Mouse (Mus musculus): ENCODE data around the gene Dhrs7. TPM values are rescaled to one million over a fixed set of nuclear protein-coding genes. Genes with fewer than 3 reads are reported as not detected.

The Dhrs7 gene
- polyA plus RNA-seq, 1 experiment = not detected

DNA sequence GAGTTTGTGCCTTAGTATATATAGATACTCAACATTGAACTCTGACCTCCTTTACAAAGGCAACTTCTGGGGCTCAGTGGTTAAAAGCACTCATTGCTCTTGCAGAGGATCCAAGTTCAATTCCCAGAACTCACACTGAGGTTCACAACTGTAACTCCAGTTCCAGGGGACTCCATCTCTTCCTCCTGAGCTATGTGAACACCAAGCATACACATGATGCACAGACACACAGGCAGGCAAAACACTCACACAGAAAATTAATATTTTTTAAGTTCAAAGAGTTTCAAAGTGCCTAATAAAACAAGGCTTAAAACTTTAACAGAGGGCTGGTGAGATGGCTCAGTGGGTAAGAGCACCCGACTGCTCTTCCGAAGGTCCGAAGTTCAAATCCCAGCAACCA is 18.9 kb upstream of the Dhrs7 start:
- 100% methylated on average over 3 of the region's 3 CpGs for WGBS
- TF ChIP-seq CTCF (IDR thresholded peaks at IDR 0.05; ENCODE audit: insufficient read depth, low read depth, low read length) = no peak
- TF ChIP-seq POLR2A (IDR thresholded peaks at IDR 0.05; ENCODE audit: insufficient read depth, low read depth, low read length) = no peak
- no peaks in the 10 kb centered on the region for H3K4me1 ChIP-seq (ENCODE audit: control insufficient read depth, insufficient read depth, low read length)
- H3K27ac ChIP-seq (ENCODE audit: insufficient read depth, low read depth, low read length) = no peak overlapping the region
- H3K4me3 ChIP-seq (ENCODE audit: insufficient read depth, low read depth, low read length) = no peak overlapping the region

DNA sequence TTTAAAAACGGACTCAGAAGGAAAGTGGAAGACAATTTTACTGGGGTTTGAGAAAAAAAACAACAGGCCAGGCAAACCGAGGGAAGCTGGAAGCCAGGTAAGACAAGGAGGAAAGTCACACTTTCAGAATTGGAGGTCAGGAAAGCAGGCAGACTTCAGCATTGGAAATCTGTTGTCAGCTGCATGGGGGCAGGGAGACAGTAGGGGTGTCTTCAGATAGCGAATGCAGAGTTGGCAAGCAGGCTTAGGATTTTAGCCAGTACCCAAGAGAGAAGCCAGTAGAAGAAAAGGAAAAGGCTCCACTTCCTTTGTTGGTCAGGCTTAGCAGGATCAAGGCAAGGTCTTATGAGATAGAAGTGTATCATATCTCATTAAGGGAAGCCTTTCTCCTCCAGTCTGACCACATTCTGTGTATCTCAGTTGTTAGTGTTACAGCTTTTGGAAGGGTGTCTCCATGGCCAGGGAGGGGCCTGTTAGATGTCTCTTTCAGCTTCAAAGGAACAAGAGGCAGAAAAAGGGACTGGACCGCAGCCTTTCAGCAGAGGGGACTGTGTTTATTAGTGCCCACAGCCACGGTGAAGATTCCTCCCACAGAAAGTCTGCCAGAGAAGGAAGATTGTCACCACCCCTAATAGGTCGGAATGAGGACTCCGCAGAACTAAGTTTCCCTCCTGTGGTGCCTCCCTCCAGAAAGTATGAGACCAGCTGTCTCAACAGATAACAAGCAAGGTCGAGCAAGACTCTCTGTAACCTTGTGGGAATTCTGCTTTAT is 18.0 kb upstream of the Dhrs7 start:
- no peak overlapping the region for H3K4me3 ChIP-seq (ENCODE audit: insufficient read depth, low read depth, low read length)
- 69% methylated on average over 8 of the region's 8 CpGs for WGBS
- TF ChIP-seq POLR2A (IDR thresholded peaks at IDR 0.05; ENCODE audit: insufficient read depth, low read depth, low read length) (no peak), CTCF (IDR thresholded peaks at IDR 0.05; ENCODE audit: insufficient read depth, low read depth, low read length) (no peak)
- H3K27ac ChIP-seq (ENCODE audit: insufficient read depth, low read depth, low read length) = no peak overlapping the region
- no peaks in the 10 kb centered on the region for H3K4me1 ChIP-seq (ENCODE audit: control insufficient read depth, insufficient read depth, low read length)

DNA sequence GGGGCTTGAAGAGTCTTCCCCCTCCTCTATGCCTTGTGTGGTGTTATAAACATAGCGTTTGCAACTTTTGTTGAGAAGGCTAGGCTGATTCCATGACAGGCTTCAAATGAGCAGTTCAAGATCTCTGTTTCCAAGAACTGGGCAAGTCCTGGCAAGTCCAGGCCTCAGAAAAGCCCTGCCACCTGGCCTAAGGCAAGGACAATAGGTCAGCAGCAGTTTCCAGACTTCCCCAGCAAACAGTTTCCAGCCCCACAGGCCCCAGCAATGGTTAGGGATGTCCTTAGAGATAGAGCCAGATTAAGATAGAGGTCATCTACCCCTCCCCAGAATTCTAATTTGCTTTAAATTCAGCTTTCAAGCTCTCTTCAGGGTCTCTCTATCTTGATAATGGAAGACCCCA is 17.2 kb upstream of the Dhrs7 start:
- Histone ChIP-seq H3K27ac (ENCODE audit: insufficient read depth, low read depth, low read length) (no peak overlapping the region), H3K4me3 (ENCODE audit: insufficient read depth, low read depth, low read length) (no peak overlapping the region), H3K4me1 (ENCODE audit: control insufficient read depth, insufficient read depth, low read length) (no peaks in the 10 kb centered on the region)
- 97% methylated on average over 1 of the region's 1 CpGs for WGBS
- no peak for TF ChIP-seq POLR2A (IDR thresholded peaks at IDR 0.05; ENCODE audit: insufficient read depth, low read depth, low read length)
- no peak for TF ChIP-seq CTCF (IDR thresholded peaks at IDR 0.05; ENCODE audit: insufficient read depth, low read depth, low read length)

DNA sequence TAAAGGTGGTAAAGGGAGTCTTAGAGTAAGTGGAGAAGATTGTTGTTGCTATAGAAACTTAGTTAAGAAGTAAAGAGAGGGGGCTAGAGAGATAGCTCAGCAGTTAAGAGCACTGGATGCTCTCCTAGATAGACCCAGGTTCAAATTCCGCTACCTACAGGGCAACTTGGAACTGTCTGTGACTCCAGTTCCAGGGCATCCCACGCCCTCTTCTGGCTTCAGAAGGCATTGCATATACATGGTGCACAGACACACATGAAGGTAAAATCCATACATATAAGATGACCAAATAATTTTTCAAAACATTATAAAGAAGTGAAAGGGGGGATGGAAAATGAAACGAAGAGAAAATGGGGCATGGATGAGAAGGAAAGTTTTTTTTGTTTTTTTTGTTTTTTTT is 14.9 kb upstream of the Dhrs7 start:
- no peak overlapping the region for H3K27ac ChIP-seq (ENCODE audit: insufficient read depth, low read depth, low read length)
- TF ChIP-seq CTCF (IDR thresholded peaks at IDR 0.05; ENCODE audit: insufficient read depth, low read depth, low read length) = no peak
- TF ChIP-seq POLR2A (IDR thresholded peaks at IDR 0.05; ENCODE audit: insufficient read depth, low read depth, low read length) = no peak
- H3K4me3 ChIP-seq (ENCODE audit: insufficient read depth, low read depth, low read length) = no peak overlapping the region
- 75% methylated on average over 3 of the region's 3 CpGs for WGBS
- no peaks in the 10 kb centered on the region for H3K4me1 ChIP-seq (ENCODE audit: control insufficient read depth, insufficient read depth, low read length)

DNA sequence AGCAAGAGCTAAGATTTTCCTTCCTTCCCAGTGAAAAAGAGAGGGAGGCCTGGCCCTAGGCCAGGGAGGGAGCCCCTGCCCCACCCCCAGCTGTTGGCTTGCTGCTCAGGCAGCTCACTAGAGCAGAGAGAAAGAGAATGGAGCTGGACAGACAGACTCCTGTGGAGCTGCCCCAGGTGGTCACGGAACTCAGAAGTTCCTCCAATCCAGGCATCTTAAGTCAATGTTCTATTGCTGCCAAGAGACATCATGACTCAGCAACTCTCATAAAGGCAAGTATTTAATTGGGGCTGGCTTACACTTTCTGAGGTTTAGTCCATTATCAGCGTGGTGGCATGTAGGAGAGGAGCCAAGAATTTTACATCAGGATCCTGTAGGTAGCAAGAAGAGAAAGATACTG is 10.1 kb upstream of the Dhrs7 start:
- TF ChIP-seq CTCF (IDR thresholded peaks at IDR 0.05; ENCODE audit: insufficient read depth, low read depth, low read length) (no peak), POLR2A (IDR thresholded peaks at IDR 0.05; ENCODE audit: insufficient read depth, low read depth, low read length) (no peak)
- WGBS = 50% methylated on average over 2 of the region's 2 CpGs
- H3K27ac ChIP-seq (ENCODE audit: insufficient read depth, low read depth, low read length) = no peak overlapping the region
- no peaks in the 10 kb centered on the region for H3K4me1 ChIP-seq (ENCODE audit: control insufficient read depth, insufficient read depth, low read length)
- H3K4me3 ChIP-seq (ENCODE audit: insufficient read depth, low read depth, low read length) = no peak overlapping the region

DNA sequence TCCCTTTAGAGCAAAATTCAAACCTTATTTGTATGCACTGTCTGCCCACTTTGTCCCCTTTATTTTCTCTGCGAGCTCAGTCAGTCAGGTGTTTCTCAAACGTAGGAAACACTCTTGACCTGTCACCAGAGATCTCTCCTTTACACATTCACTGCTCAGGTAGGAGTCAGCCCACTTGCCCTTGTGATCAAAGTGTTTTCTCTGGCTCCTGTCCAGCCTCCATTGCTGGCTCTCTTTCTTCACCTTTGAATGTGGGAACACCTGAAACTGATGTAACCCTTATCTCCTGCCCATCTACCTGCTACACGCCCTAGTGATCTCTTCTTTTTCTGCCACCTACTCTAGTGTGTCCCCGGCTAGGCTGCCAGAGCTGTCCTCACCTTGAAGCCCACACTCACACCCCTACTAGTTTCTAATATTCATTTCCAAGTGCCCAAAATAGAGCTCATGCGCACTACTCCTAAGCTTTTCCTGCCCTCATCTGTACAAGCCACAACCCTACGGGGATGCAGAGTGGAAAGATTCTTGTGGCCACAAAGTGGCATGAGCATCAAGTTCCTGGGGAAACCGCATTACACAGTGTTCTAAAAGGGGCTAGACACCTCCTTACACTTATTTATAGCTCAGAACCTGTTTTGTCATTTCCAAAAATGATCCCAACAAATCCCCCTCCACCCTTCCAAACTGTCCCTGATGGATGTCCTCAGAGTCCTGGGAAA is 9.5 kb upstream of the Dhrs7 start:
- Histone ChIP-seq H3K4me3 (ENCODE audit: insufficient read depth, low read depth, low read length) (no peak overlapping the region), H3K4me1 (ENCODE audit: control insufficient read depth, insufficient read depth, low read length) (no peaks in the 10 kb centered on the region), H3K27ac (ENCODE audit: insufficient read depth, low read depth, low read length) (no peak overlapping the region)
- TF ChIP-seq POLR2A (IDR thresholded peaks at IDR 0.05; ENCODE audit: insufficient read depth, low read depth, low read length) (no peak), CTCF (IDR thresholded peaks at IDR 0.05; ENCODE audit: insufficient read depth, low read depth, low read length) (no peak)
- WGBS = 63% methylated on average over 7 of the region's 7 CpGs

DNA sequence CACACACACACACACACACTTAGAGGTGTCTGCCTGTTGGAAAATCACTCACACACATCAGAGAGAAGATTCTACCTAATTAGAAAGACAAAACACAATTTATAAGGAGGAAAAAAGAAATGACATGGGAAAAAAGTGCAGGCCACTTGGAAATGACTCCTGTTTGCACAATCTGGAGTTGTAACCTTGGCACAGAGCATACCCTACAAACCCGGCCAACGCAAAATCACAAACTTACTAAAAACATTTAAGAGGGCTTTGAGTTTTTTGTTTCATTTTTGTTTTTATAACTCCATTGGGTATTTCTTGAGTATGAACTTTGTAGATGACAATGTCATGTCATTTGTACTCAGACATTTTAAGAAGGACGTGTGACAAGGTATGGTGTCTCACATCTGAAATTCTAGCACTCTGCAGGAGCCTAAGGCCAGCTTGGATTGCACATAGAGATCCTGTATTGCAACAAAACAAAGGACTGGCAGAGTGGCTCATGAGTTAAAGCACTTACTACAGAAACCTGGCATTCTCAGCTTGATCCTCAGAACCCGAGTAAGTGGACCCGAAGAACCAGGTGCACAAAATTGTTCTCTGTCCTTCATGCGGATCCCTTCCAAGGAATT is 6.9 kb upstream of the Dhrs7 start:
- Histone ChIP-seq H3K27ac (ENCODE audit: insufficient read depth, low read depth, low read length) (no peak overlapping the region), H3K4me3 (ENCODE audit: insufficient read depth, low read depth, low read length) (no peak overlapping the region), H3K4me1 (ENCODE audit: control insufficient read depth, insufficient read depth, low read length) (no peaks in the 10 kb centered on the region)
- TF ChIP-seq CTCF (IDR thresholded peaks at IDR 0.05; ENCODE audit: insufficient read depth, low read depth, low read length) (no peak), POLR2A (IDR thresholded peaks at IDR 0.05; ENCODE audit: insufficient read depth, low read depth, low read length) (no peak)
- 92% methylated on average over 6 of the region's 6 CpGs for WGBS

DNA sequence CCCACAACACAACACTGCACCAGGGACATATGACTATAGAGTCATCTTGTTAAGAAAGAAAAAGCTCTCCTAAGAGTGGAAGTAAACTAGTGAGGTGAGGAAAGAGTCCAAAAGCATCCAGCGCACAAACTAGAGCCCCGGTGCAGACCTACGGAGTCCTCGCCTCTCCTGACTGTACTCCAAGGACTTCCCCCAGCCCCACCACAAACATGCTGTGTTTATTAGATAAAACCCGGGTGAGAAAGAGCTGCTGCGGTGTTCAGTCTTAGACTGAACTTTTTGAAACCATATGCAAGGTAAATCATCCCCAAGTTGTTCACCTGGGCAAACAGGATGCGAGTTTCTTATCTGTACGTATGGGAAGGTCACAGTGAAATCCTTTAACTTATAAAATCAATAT is 6.2 kb upstream of the Dhrs7 start:
- no peak overlapping the region for H3K4me3 ChIP-seq (ENCODE audit: insufficient read depth, low read depth, low read length)
- 89% methylated on average over 8 of the region's 8 CpGs for WGBS
- H3K27ac ChIP-seq (ENCODE audit: insufficient read depth, low read depth, low read length) = no peak overlapping the region
- no peaks in the 10 kb centered on the region for H3K4me1 ChIP-seq (ENCODE audit: control insufficient read depth, insufficient read depth, low read length)
- TF ChIP-seq POLR2A (IDR thresholded peaks at IDR 0.05; ENCODE audit: insufficient read depth, low read depth, low read length) = no peak
- no peak for TF ChIP-seq CTCF (IDR thresholded peaks at IDR 0.05; ENCODE audit: insufficient read depth, low read depth, low read length)

DNA sequence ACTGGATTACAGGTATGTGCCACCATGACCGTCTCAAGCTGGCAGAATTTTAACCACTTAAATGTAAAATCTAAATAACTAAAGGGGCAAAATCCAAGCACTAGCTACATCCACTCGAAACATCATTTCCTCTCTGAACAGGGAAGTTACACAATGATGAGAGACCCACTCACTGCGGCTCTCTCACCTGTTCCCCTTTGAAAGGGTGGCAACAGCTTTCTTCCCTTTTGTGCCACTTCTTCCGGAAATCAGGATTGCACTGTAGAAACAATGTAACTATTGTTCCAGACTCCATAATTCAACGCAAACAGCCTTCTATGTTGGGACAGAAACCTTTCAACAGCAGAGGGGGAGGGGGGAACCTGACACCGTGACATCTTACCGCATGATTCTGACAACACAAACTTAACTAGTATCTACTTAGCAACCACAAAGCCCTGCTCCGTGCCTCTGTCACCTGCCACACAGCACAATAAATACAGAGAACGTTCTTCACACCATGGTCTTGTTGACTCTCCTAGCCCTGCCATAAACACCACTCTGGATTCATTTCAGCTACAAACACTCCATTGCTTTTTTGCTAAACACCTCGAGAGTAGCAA is 3.3 kb upstream of the Dhrs7 start:
- peaks cover 3% of the 10 kb centered on the region; the same call in 1 of the 2 replicates for H3K4me1 ChIP-seq (ENCODE audit: control insufficient read depth, insufficient read depth, low read length)
- H3K27ac ChIP-seq (ENCODE audit: insufficient read depth, low read depth, low read length) = no peak overlapping the region
- WGBS = 65% methylated on average over 10 of the region's 10 CpGs
- no peak overlapping the region for H3K4me3 ChIP-seq (ENCODE audit: insufficient read depth, low read depth, low read length)
- TF ChIP-seq POLR2A (IDR thresholded peaks at IDR 0.05; ENCODE audit: insufficient read depth, low read depth, low read length) = no peak
- no peak for TF ChIP-seq CTCF (IDR thresholded peaks at IDR 0.05; ENCODE audit: insufficient read depth, low read depth, low read length)
